Mouse (Mus musculus) common myeloid progenitor, adult 5-6 weeks (primary cell): ENCODE results near the gene Gm20838. TPM values are rescaled to one million over a fixed set of nuclear protein-coding genes. Genes with fewer than 3 reads are reported as not detected.
"Not testable (repeated sequence)": the region's sequence is repeated elsewhere in the genome, so short reads cannot be mapped to it uniquely, and the experiment has no call there.

Experiments
- ATAC-seq: replicated peaks from 2 replicates; pipeline ENCODE4 v1.8.0; 2016; ENCODE audit warnings: low read depth, mild to moderate bottlenecking, moderate TSS enrichment, inconsistent platforms; ENCODE audit not compliant: poor library complexity, severe bottlenecking
- total RNA-seq: library from RNA; stranded (forward); fragments of 200-1000, 187-1606 nt; gene quantifications from 2 replicates; pipeline ENCODE4 v1.2.3, GENCODE M21; 2017

The Gm20838 gene
- total RNA-seq, result not detected in 2 replicates

GRCm38 (mm10) chrY:33543064-33543463 lies at the start of gene Gm20838:
Gene Gm20838, minus strand, starts transcription at chrY:33543164.
- ATAC-seq, result not testable (repeated sequence)
